Mouse (Mus musculus) heart, embryonic 14.5 days (tissue): ENCODE data around the gene Lrrc46. TPM values are rescaled to one million over a fixed set of nuclear protein-coding genes. Genes with fewer than 3 reads are reported as not detected.

ENCODE experiments used
- ATAC-seq: fragments of 200-750 bp; cut with Nextera tagmentation; 2 replicates; pipeline ENCODE4 v1.8.0; 2017; ENCODE audit warnings: low read depth, moderate TSS enrichment; ENCODE audit not compliant: insufficient number of reproducible peaks, insufficient read depth, low FRiP score
- H3K27ac ChIP-seq, 2 experiments: fragments of 200-500 bp in 1 of 2; fragments of 300-500 bp in 1 of 2; sonication (generic) in 1 of 2; replicated peaks in 1 of 2; 2 replicates each; pipeline ENCODE4 v1.5.1; 2012 to 2014; ENCODE audit warnings: low read depth in 2 of 2, low read length in 2 of 2, control low read depth in 1 of 2, mild to moderate bottlenecking in 1 of 2, mixed read lengths in 1 of 2; ENCODE audit not compliant: control insufficient read depth in 1 of 2, insufficient read depth in 1 of 2
- H3K27me3 ChIP-seq: fragments of 300-500 bp; sonication (generic); 2 replicates; pipeline ENCODE4 v1.6.1; 2014; ENCODE audit warnings: mild to moderate bottlenecking, low read length, control low read depth; ENCODE audit not compliant: control insufficient read depth, insufficient read depth
- H3K36me3 ChIP-seq: fragments of 300-500 bp; sonication (generic); 2 replicates; pipeline ENCODE4 v1.6.1; 2014; ENCODE audit warnings: mild to moderate bottlenecking, control low read depth, low read length, mixed read lengths; ENCODE audit not compliant: control insufficient read depth, insufficient read depth
- H3K4me1 ChIP-seq, 2 experiments: fragments of 200-500 bp in 1 of 2; fragments of 300-500 bp in 1 of 2; sonication (generic) in 1 of 2; 2 replicates each; pipeline ENCODE4 v1.6.1; 2012 to 2014; ENCODE audit warnings: low read length in 2 of 2, control low read depth in 1 of 2, mixed read lengths in 1 of 2; ENCODE audit not compliant: control insufficient read depth in 2 of 2, insufficient read depth in 2 of 2
- H3K4me2 ChIP-seq: fragments of 300-500 bp; sonication (generic); 2 replicates; pipeline ENCODE4 v1.6.1; 2014; ENCODE audit warnings: mild to moderate bottlenecking, low read length
- H3K4me3 ChIP-seq, 2 experiments: fragments of 200-500 bp in 1 of 2; fragments of 300-500 bp in 1 of 2; sonication (generic) in 1 of 2; 2 replicates each; pipeline ENCODE4 v1.5.1; 2012 to 2014; ENCODE audit warnings: low read length in 2 of 2, mild to moderate bottlenecking in 2 of 2, control low read depth in 1 of 2, low read depth in 1 of 2, moderate library complexity in 1 of 2; ENCODE audit not compliant: control insufficient read depth in 1 of 2, insufficient read depth in 1 of 2
- H3K9ac ChIP-seq: fragments of 300-500 bp; sonication (generic); 2 replicates; pipeline ENCODE4 v1.6.1; 2014; ENCODE audit warnings: mild to moderate bottlenecking, low read length
- H3K9me3 ChIP-seq: fragments of 300-500 bp; sonication (generic); 2 replicates; pipeline ENCODE4 v1.6.1; 2016; ENCODE audit warnings: low read length, control low read depth; ENCODE audit not compliant: control insufficient read depth
- WGBS: fragments of 180-500 bp; shearing (Covaris S2); extraction: QIAGEN DNeasy Blood & Tissue Kit; methylation state at CpG from one replicate; pipeline ENCODE4 v1.1.7; 2014; 5-methylcytosine and 5-hydroxymethylcytosine counted together
- polyA plus RNA-seq: library from polyadenylated mRNA; unstranded; fragments of >200 nt; fragmentation: Nextera tagmentation; extraction: Ambion mirVana; gene quantifications from 2 replicates; pipeline ENCODE4 v1.2.1, GENCODE M21; 2014

Lrrc46 gene
- polyA plus RNA-seq, 1 experiment from 2014 or later = 0.35 TPM

- H3K4me2 ChIP-seq = no peak overlapping the region
- no peak overlapping the region; a peak in 1 of 4 replicates for H3K27ac ChIP-seq
- no peak overlapping the region for H3K9ac ChIP-seq
- peaks cover 41% of the 10 kb centered on the region for H3K36me3 ChIP-seq
- H3K9me3 ChIP-seq = no peaks in the 10 kb centered on the region
- ATAC-seq = no peak
- H3K4me1 ChIP-seq = peaks cover 0 to 5% of the 10 kb centered on the region in 2 experiments; a peak in 2 of 4 replicates
- H3K27me3 ChIP-seq = no peaks in the 10 kb centered on the region
- 80% methylated on average over 3 of the region's 3 CpGs for WGBS
- no peak overlapping the region for H3K4me3 ChIP-seq
Observed at GRCm38 (mm10) chr11:97063921-97064295, 22.7 kb upstream of the Lrrc46 start.

GRCm38 (mm10) chr11:97063274-97063920 lies 22.2 kb upstream of the Lrrc46 start:
- Histone ChIP-seq H3K36me3 (peaks cover 46% of the 10 kb centered on the region), H3K4me2 (no peak overlapping the region), H3K4me3 (no peak overlapping the region), H3K9ac (no peak overlapping the region), H3K27ac (peak overlapping the region; percentile 14 to 34; a peak in 2 of 4 replicates), H3K9me3 (no peaks in the 10 kb centered on the region), H3K27me3 (no peaks in the 10 kb centered on the region), H3K4me1 (peaks cover 0 to 5% of the 10 kb centered on the region in 2 experiments; a peak in 2 of 4 replicates)
- no peak for ATAC-seq
- 57% methylated on average over 9 of the region's 9 CpGs for WGBS

- no peaks in the 10 kb centered on the region for H3K27me3 ChIP-seq
- H3K4me2 ChIP-seq = peak overlapping the region; percentile 85
- no peak for ATAC-seq
- no peaks in the 10 kb centered on the region for H3K9me3 ChIP-seq
- H3K36me3 ChIP-seq = peaks cover 61% of the 10 kb centered on the region
- H3K4me1 ChIP-seq = peaks cover 9 to 21% of the 10 kb centered on the region in 2 experiments; a peak in 3 of 4 replicates
- 19% methylated on average over 11 of the region's 11 CpGs for WGBS
- H3K27ac ChIP-seq = no peak overlapping the region
- no peak overlapping the region for H3K9ac ChIP-seq
- H3K4me3 ChIP-seq = no peak overlapping the region
Observed at GRCm38 (mm10) chr11:97052219-97052646, 11.0 kb upstream of the Lrrc46 start.

- Histone ChIP-seq H3K36me3 (peaks cover 57% of the 10 kb centered on the region), H3K4me1 (peaks cover 9 to 21% of the 10 kb centered on the region in 2 experiments; a peak in 3 of 4 replicates), H3K9ac (peak overlapping the region; percentile 88), H3K4me3 (peak overlapping the region; percentile 67 to 72), H3K27ac (peak overlapping the region in 1 of 2 experiments; percentile 46; a peak in 3 of 4 replicates), H3K9me3 (no peaks in the 10 kb centered on the region), H3K27me3 (no peaks in the 10 kb centered on the region), H3K4me2 (peak overlapping the region; percentile 85)
- WGBS = 18% methylated on average over 13 of the region's 13 CpGs
- no peak; the same call in 1 of the 2 replicates for ATAC-seq
Observed at GRCm38 (mm10) chr11:97050944-97051586, 9.9 kb upstream of the Lrrc46 start.

GRCm38 (mm10) chr11:97050216-97050943 lies 9.2 kb upstream of the Lrrc46 start, which contains the start of gene Osbpl7:
Gene Osbpl7 (plus strand): TSS chr11:97050628.
- ATAC-seq = peak; percentile 69
- WGBS = 4% methylated on average over 18 of the region's 18 CpGs

GRCm38 (mm10) chr11:97049492-97050085 lies 8.4 kb upstream of the Lrrc46 start:
- Histone ChIP-seq H3K9me3 (no peaks in the 10 kb centered on the region), H3K9ac (no peak overlapping the region), H3K27ac (no peak overlapping the region), H3K4me1 (peaks cover 9 to 21% of the 10 kb centered on the region in 2 experiments; a peak in 3 of 4 replicates), H3K27me3 (no peaks in the 10 kb centered on the region), H3K4me3 (no peak overlapping the region), H3K36me3 (peaks cover 54% of the 10 kb centered on the region), H3K4me2 (no peak overlapping the region)
- WGBS = 71% methylated on average over 6 of the region's 6 CpGs
- ATAC-seq = no peak

More at GRCm38 (mm10) chr11:97050216-97050943, 9.2 kb upstream of the Lrrc46 start, which contains the start of gene Osbpl7:
- Histone ChIP-seq H3K4me2 (peak within 1 kb of the TSS; percentile 85), H3K4me3 (peak within 1 kb of the TSS; percentile 67 to 72), H3K27me3 (no peaks in the 10 kb centered on the region), H3K4me1 (peaks cover 9 to 21% of the 10 kb centered on the region in 2 experiments; a peak in 3 of 4 replicates), H3K27ac (peak within 1 kb of the TSS in 1 of 2 experiments; percentile 46; a peak in 3 of 4 replicates), H3K9ac (peak within 1 kb of the TSS; percentile 88), H3K9me3 (no peaks in the 10 kb centered on the region), H3K36me3 (peaks cover 54% of the 10 kb centered on the region)

GRCm38 (mm10) chr11:97048090-97048650 lies 7.0 kb upstream of the Lrrc46 start:
- 73% methylated on average over 8 of the region's 8 CpGs for WGBS
- H3K27me3 ChIP-seq = no peaks in the 10 kb centered on the region
- no peak for ATAC-seq
- no peak overlapping the region for H3K4me3 ChIP-seq
- no peak overlapping the region for H3K9ac ChIP-seq
- H3K36me3 ChIP-seq = peaks cover 50% of the 10 kb centered on the region
- H3K4me2 ChIP-seq = no peak overlapping the region
- peaks cover 9 to 21% of the 10 kb centered on the region in 2 experiments; a peak in 3 of 4 replicates for H3K4me1 ChIP-seq
- H3K9me3 ChIP-seq = no peaks in the 10 kb centered on the region
- H3K27ac ChIP-seq = no peak overlapping the region
